Mouse (Mus musculus): ENCODE results near the gene Syt17.

DNA sequence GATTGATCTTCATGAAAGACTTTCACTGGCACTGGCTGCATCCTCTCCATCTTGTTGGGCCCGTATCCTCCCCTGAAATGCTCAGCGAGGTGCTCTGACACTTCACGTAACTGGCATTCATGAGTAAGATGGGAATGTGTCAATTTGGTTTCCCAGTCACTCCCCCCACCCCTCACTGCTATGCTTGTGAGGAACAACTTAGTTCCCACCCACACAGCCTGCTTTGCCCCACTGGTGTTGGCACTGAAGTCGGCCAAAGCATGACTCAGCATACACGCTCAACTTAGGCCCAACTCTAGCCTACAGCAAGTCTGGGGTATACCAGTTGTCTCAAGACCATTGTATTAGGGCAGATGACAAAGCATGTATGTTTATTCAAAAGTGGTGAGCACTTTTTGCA lies 76.7 kb downstream of the Syt17 start:
- TF ChIP-seq SRF (IDR thresholded peaks at IDR 0.05; ENCODE audit: control insufficient read depth, insufficient read length, low read depth) = no peak
- TF ChIP-seq POLR2A (IDR thresholded peaks at IDR 0.05; ENCODE audit: insufficient read length, low read depth) = no peak
- TF ChIP-seq REST (IDR thresholded peaks at IDR 0.05; ENCODE audit: insufficient read depth, insufficient read length) = no peak
- TF ChIP-seq USF1 (IDR thresholded peaks at IDR 0.05; ENCODE audit: low read depth) = no peak
- no peak for TF ChIP-seq CEBPB (IDR thresholded peaks at IDR 0.05; ENCODE audit: insufficient read depth, poor library complexity, severe bottlenecking)
- no peak for TF ChIP-seq MYOG (IDR thresholded peaks at IDR 0.05; ENCODE audit: control insufficient read depth in 1 of 3, insufficient read depth in 1 of 3, insufficient read length in 2 of 3, low read depth in 2 of 3)
- TF ChIP-seq E2F4 (IDR thresholded peaks at IDR 0.05; ENCODE audit: insufficient read depth) = no peak
